Mouse (Mus musculus) central nervous system, embryonic 14 days (tissue): ENCODE measurements around the gene Dhx32. TPM values are rescaled to one million over a fixed set of nuclear protein-coding genes. Genes with fewer than 3 reads are reported as not detected.

Experiments used
- polyA plus RNA-seq: library from polyadenylated mRNA; depleted of rRNA; stranded (reverse); fragments of >200 nt; gene quantifications from 2 replicates; pipeline ENCODE4 v1.2.3, GENCODE M21; 2012; rRNA removed

Dhx32 gene
- polyA plus RNA-seq, result 29.6 and 38.6 TPM in 2 replicates

GRCm38 (mm10) chr7:133782717-133783435 lies at the start of gene Dhx32:
Gene Dhx32 (minus strand): TSS chr7:133782726.

GRCm38 (mm10) chr7:133776626-133776996 lies 5.9 kb downstream of the Dhx32 start, which contains the start of gene Fank1:
Gene Fank1 (plus strand): TSS chr7:133776861.

GRCm38 (mm10) chr7:133679961-133680360 lies 102.6 kb downstream of the Dhx32 start, which contains the start of gene Mmp21:
Gene Mmp21 (minus strand): TSS chr7:133680061.

Other genes starting within 250 kb of the Dhx32 start
- 0.15 TPM in 1 of 2 replicates, not detected in the other for gene Tex36, start 180.6 kb downstream of the Dhx32 start, polyA plus RNA-seq
- gene Edrf1, start 145.2 kb downstream of the Dhx32 start, polyA plus RNA-seq, result 27.9 and 29.0 TPM in 2 replicates
- 0.03 and 0.04 TPM in 2 replicates for gene Mmp21, start 102.7 kb downstream of the Dhx32 start, polyA plus RNA-seq
- 94.4 and 101 TPM in 2 replicates for gene Bccip, start 73.4 kb downstream of the Dhx32 start, polyA plus RNA-seq
- gene Uros, start 72.7 kb downstream of the Dhx32 start, polyA plus RNA-seq, result 35.3 and 39.6 TPM in 2 replicates
- 3.8 and 4.2 TPM in 2 replicates for gene Fank1, start 5.9 kb downstream of the Dhx32 start, polyA plus RNA-seq